Mouse (Mus musculus): ENCODE data around the gene Plvap.

DNA sequence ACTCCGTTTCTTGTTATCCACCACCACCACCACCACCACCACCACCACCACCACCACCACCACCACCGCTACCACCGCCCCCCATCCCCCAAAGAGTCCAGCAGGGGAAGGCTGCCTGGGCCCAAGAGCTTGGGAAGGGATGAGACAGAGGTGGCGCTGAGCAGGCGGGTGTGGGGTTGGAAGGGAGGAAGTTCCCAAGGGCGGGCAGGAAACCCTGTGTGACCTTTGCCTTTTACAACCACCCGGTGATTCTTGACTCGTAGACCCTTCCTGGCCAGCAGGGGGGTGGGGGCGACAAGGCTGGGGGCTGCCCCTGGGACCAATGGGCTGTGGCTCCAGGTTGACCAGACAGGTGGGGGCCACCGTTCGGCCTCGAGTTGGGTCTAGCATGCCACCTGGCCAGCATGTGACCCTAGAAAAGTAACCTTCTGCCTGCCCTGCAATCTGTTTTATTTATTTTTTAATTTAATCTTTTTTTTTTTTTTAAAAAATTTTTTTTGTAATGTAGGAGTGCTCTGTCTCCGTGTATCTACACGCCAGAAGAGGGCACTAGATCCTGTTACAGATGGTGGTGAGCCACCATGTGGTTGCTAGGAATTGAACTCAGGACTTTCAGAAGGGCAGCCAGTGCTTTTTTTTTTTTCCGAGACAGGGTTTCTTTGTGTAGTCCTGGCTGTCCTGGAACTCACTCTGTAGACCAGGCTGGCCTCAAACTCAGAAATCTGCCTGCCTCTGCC lies 1.6 kb upstream of the Plvap start:
- TF ChIP-seq CTCF (IDR thresholded peaks at IDR 0.05; ENCODE audit: control insufficient read depth, insufficient read depth, low read length) (no peak), POLR2A (IDR thresholded peaks at IDR 0.05; ENCODE audit: borderline replicate concordance, control insufficient read depth, low read depth, low read length) (no peak)

All from bone marrow, adult 2 months (tissue).